Mouse (Mus musculus) midbrain, embryonic 14.5 days (tissue): ENCODE data around the gene Psmd6. TPM values are rescaled to one million over a fixed set of nuclear protein-coding genes. Genes with fewer than 3 reads are reported as not detected.
A peak's percentile ranks its signal among the peaks of the same experiment; 100 is the strongest.

Source experiments
- ATAC-seq: fragments of 200-750 bp; cut with Nextera tagmentation; 2 replicates; pipeline ENCODE4 v1.8.0; 2017; ENCODE audit warnings: moderate number of reproducible peaks, moderate library complexity; ENCODE audit not compliant: low FRiP score, low TSS enrichment
- DNase-seq: peaks from one replicate; pipeline ENCODE4 v3.0.0-alpha.2; 2015
- H3K27ac ChIP-seq: fragments of 300-500 bp; sonication (generic); replicated peaks from 2 replicates; pipeline ENCODE4 v1.5.1; 2014; ENCODE audit warnings: mild to moderate bottlenecking, low read depth, low read length, moderate library complexity
- H3K27me3 ChIP-seq: fragments of 300-500 bp; sonication (generic); 2 replicates; pipeline ENCODE4 v1.6.1; 2014; ENCODE audit warnings: low read length, control low read depth, mixed read lengths; ENCODE audit not compliant: control insufficient read depth, insufficient read depth
- H3K36me3 ChIP-seq: fragments of 300-500 bp; sonication (generic); 2 replicates; pipeline ENCODE4 v1.6.1; 2014; ENCODE audit warnings: low read length, control low read depth; ENCODE audit not compliant: control insufficient read depth, insufficient read depth
- H3K4me1 ChIP-seq: fragments of 300-500 bp; sonication (generic); 2 replicates; pipeline ENCODE4 v1.6.1; 2014; ENCODE audit warnings: mild to moderate bottlenecking, antibody characterized with exemption, low read length, control low read depth; ENCODE audit not compliant: control insufficient read depth, insufficient read depth
- H3K4me2 ChIP-seq: fragments of 300-500 bp; sonication (generic); 2 replicates; pipeline ENCODE4 v1.6.1; 2014; ENCODE audit warnings: mild to moderate bottlenecking, low read length, moderate library complexity
- H3K4me3 ChIP-seq: fragments of 300-500 bp; sonication (generic); replicated peaks from 2 replicates; pipeline ENCODE4 v1.5.1; 2014; ENCODE audit warnings: low read depth, low read length
- H3K9ac ChIP-seq: fragments of 300-500 bp; sonication (generic); replicated peaks from 2 replicates; pipeline ENCODE4 v1.6.1; 2014; ENCODE audit warnings: mild to moderate bottlenecking, low read length, moderate library complexity
- H3K9me3 ChIP-seq: fragments of 300-500 bp; sonication (generic); 2 replicates; pipeline ENCODE4 v1.6.1; 2016; ENCODE audit warnings: low read length, control low read depth, mixed read lengths; ENCODE audit not compliant: control insufficient read depth
- WGBS: fragments of 180-500 bp; shearing (Covaris S2); extraction: QIAGEN DNeasy Blood & Tissue Kit; methylation state at CpG from one replicate; pipeline ENCODE4 v1.1.7; 2014; 5-methylcytosine and 5-hydroxymethylcytosine counted together
- polyA plus RNA-seq: library from polyadenylated mRNA; unstranded; fragments of >200 nt; fragmentation: Nextera tagmentation; extraction: Ambion mirVana; gene quantifications from 2 replicates; pipeline ENCODE4 v1.2.1, GENCODE M21; 2014

The Psmd6 gene
- polyA plus RNA-seq = 240 and 278 TPM in 2 replicates

DNA sequence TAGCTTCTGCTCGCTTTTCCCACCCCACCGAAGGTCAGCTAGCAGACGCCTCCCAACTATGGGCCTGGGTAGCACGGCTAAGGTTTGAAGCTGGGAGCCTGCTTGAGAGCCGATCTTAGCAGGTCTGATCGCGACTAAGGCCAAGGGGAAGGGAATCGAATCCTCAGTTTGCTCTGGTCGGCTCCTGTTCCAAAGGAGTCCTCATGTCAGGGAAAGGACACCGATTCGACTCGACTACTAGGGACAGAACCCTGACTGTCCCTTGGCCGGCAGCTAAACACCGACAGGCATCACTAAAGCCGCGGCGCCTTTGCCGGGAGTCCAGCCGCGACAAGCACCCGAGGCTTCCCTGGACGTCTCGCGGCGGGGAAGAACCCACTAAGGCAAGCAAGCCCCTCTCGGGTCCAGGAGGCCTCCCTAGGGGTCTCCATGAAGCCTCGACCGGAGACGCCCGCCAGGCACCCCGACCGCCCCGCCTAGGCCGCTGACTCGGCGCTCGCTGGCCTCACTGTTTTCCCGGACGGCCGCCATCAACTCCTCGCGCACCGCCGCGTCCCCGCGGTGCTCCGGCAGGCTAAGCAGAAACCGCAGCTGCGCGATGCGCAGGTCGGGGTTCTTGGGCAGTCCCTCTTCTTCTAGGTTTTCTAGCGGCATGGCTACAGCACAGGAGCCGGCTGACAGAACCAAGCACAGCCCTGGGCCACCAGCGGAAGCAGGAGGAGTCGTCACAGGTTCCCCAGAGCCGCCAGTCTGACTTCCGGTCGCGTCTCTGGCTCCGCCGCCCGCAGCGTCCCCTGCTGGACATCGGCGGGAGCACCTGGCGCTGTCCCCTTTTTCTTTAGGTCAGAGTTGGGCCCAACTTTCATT, at the start of gene Psmd6:
TSS of gene Psmd6 (minus strand) at position 755 of the 867 bp plus-strand sequence.
- no peaks in the 10 kb centered on the region for H3K27me3 ChIP-seq
- peak; percentile 96 for ATAC-seq
- WGBS = 1% methylated on average over 68 of the region's 68 CpGs
- H3K9ac ChIP-seq = peak within 1 kb of the TSS; percentile 98
- H3K36me3 ChIP-seq = peaks cover 35% of the 10 kb centered on the region
- no peaks in the 10 kb centered on the region for H3K9me3 ChIP-seq
- H3K4me2 ChIP-seq = peak within 1 kb of the TSS; percentile 84
- peaks cover 11% of the 10 kb centered on the region for H3K4me1 ChIP-seq
- H3K4me3 ChIP-seq = peak within 1 kb of the TSS; percentile 97
- peak; percentile 94 for DNase-seq
- peak within 1 kb of the TSS; percentile 85 for H3K27ac ChIP-seq

DNA sequence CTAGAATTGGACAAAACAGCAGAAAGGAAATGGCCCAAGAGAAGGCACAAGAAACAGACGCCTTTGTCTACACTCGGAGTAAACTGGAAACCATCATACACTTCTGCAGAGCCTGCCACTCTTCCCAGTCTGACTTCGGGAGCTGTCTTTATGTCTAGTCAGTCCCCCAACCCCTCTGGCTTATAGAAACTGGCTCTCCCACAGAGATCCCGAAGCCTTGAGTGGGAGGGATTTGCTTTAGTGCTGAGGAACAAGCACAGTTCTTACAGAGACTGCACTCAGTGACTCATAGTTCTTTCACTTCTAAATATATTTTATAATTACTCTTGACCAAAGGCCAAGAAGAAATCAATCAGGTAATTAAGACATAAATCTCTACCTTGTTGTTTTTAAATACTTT, 10.1 kb downstream of the Psmd6 start:
- Histone ChIP-seq H3K9ac (no peak overlapping the region), H3K4me3 (no peak overlapping the region), H3K27me3 (no peaks in the 10 kb centered on the region), H3K4me2 (no peak overlapping the region), H3K27ac (no peak overlapping the region), H3K4me1 (no peaks in the 10 kb centered on the region), H3K9me3 (no peaks in the 10 kb centered on the region), H3K36me3 (peaks cover 69% of the 10 kb centered on the region)
- DNase-seq = no peak
- 85% methylated on average over 4 of the region's 4 CpGs for WGBS
- no peak for ATAC-seq

DNA sequence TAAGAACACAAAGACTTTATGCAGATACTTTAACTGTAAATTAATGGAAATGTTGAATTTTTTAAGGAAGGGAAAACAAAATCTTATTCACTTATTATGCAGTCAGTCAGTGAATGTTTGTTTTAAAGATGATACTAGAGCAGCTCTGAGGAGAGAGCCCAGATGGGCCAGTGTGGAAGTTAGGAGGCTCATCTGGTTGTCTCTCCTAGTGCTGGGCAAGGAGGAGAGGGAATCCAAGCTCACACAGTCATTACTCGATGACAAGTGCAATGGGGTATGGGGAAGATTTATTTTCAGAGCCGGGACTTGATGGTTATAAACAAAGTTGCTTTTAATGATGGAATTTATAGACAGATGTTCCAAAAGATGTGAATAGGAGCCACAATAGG, 15.9 kb downstream of the Psmd6 start:
- ATAC-seq (no peak), DNase-seq (no peak)
- Histone ChIP-seq H3K27me3 (no peaks in the 10 kb centered on the region), H3K4me1 (no peaks in the 10 kb centered on the region), H3K4me2 (no peak overlapping the region), H3K4me3 (no peak overlapping the region), H3K9ac (no peak overlapping the region), H3K36me3 (peaks cover 44% of the 10 kb centered on the region), H3K27ac (no peak overlapping the region), H3K9me3 (no peaks in the 10 kb centered on the region)
- 89% methylated on average over 2 of the region's 2 CpGs for WGBS

DNA sequence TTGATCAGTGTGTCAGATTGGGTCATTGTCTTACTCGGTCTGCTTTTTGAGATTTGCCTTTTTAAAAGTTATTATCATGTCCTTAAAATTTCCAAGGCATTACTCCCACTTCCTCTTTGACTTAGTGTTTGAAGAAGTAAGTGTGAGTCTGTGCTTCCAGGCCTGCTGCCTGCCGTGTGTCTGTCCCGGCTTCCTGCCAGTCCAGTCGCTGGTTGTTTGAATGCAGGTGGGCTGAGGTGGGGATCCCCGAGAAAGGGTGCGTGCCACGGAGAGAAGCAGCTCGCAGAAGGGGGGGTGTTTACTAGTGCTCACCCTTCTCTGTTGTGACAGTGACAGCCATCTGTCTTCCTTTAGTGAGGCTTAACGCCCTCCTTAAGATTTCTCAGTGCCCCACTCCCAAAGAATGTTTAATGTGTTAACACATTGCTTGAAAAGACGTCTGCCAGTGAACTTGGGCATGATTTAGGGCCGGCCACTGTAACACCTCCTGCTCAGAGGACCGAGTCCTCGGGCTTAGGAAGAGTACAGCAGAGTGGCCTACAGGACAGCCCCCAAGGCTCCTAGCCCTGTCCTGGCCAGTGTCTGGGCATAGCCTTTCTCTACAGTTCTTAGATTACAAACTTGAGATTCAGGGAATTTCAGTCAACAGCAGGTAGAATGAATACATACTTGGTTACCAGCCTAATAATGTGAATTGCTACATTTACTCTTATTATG, 16.4 kb downstream of the Psmd6 start:
- Histone ChIP-seq H3K4me2 (no peak overlapping the region), H3K9me3 (no peaks in the 10 kb centered on the region), H3K27me3 (no peaks in the 10 kb centered on the region), H3K27ac (no peak overlapping the region), H3K4me3 (no peak overlapping the region), H3K9ac (no peak overlapping the region), H3K4me1 (no peaks in the 10 kb centered on the region), H3K36me3 (peaks cover 43% of the 10 kb centered on the region)
- DNase-seq (no peak), ATAC-seq (no peak)
- whole genome bisulfite sequencing = 81% methylated on average over 13 of the region's 13 CpGs

DNA sequence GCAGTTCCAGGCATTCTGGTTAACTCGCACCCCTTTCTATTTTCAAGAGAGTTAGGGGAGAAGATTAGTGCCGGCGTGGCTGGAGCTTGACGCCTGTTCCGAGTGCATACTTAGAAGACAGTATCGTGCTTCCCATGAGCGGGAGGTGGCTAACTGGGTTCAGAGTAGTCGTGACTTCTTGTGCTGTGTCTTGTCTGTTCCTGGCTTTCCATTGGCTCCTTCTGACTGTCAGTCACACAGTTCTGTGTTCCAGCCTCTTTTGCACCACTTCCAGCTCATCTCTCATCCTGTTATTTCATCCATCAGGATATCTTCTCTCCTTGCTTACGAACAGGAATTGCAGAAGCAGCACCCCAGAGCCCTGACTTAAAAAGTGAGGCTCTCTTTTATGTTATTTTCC, 19.5 kb downstream of the Psmd6 start:
- WGBS = 96% methylated on average over 9 of the region's 9 CpGs
- Histone ChIP-seq H3K27ac (no peak overlapping the region), H3K9me3 (no peaks in the 10 kb centered on the region), H3K36me3 (peaks cover 39% of the 10 kb centered on the region), H3K4me1 (no peaks in the 10 kb centered on the region), H3K9ac (no peak overlapping the region), H3K4me2 (no peak overlapping the region), H3K4me3 (no peak overlapping the region), H3K27me3 (no peaks in the 10 kb centered on the region)
- no peak for DNase-seq
- ATAC-seq = no peak

DNA sequence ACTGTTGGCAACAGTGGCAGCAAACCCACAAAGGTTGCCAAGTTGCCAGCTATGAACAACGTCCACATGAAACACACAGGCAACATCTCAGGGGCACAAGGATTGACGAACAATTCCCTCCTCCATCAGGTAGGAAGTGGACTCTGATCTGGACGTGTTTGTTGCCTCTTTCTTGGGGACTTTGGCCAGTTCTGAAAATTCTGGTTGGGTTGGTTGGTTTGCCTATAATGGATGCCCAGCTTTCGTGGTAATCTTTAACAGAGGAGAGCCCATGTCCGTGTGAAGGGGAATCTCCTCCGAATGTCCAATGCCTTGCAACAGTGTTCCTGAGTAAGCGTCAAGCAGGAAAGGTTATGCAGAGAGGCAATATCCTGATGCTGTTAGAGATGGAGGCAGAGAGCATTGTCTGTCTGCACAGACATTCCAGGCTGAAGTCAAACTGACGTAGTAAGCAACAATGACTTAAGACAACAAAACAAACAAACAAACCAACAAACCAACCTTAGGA, 20.0 kb downstream of the Psmd6 start:
- 92% methylated on average over 8 of the region's 8 CpGs for WGBS
- H3K27me3 ChIP-seq = no peaks in the 10 kb centered on the region
- H3K4me1 ChIP-seq = no peaks in the 10 kb centered on the region
- H3K27ac ChIP-seq = no peak overlapping the region
- no peak overlapping the region for H3K4me2 ChIP-seq
- DNase-seq = no peak
- H3K9ac ChIP-seq = no peak overlapping the region
- peaks cover 44% of the 10 kb centered on the region for H3K36me3 ChIP-seq
- H3K9me3 ChIP-seq = no peaks in the 10 kb centered on the region
- H3K4me3 ChIP-seq = no peak overlapping the region
- no peak for ATAC-seq

DNA sequence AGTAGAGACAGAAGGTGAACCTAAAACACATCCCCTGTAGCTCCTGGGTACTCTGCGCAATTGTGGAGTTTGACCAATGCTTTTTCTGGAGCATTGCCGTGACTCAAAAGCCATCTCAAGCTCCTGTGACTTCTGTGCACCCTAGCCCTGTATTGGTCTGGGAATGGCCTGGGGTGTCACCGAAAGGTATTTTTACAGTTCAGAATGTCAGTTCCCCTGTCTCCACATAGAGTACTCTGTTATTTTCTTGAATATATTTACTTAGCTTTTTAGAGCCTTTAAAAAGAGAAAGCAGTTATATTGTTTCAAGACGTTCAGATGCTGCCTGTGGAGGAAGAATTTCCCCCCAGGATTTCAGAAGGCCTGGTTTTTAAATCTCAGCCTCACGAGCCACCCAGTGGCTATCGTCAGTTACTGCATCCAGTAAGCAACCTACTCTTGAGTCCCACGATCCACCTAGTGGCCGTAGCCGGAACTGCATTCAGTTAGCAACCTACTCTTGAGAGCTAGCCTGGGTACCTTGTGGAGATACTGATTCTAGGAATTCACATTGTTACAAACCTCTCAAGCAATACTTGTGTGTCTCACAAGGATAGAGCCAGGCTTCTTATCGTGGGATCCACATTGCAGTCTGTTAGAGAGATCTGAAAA, 22.3 kb downstream of the Psmd6 start:
- Histone ChIP-seq H3K27ac (no peak overlapping the region), H3K36me3 (peaks cover 39% of the 10 kb centered on the region), H3K9me3 (no peaks in the 10 kb centered on the region), H3K4me2 (no peak overlapping the region), H3K27me3 (no peaks in the 10 kb centered on the region), H3K4me3 (no peak overlapping the region), H3K9ac (no peak overlapping the region), H3K4me1 (no peaks in the 10 kb centered on the region)
- ATAC-seq (peak; percentile 62), DNase-seq (peak; percentile 97)
- 28% methylated on average over 10 of the region's 10 CpGs for WGBS

DNA sequence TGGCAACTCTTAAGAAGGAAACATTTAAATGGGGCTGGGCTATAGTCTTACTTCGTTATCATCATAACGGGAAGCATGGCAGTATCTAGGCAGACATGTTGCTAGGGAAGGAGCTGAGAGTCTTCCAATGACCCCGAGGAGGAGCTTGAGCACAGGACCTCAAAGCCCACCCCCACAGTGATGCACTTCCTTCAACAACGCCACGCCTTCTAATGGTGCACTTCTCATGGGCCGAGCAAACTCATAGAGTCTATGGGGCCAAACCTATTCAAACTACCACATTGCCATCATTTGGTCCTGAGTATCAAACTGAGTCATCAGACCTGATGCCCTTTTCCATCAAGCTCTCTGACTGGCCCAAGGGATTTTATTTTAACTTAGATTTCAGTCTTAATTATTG, 30.2 kb downstream of the Psmd6 start:
- 94% methylated on average over 6 of the region's 6 CpGs for WGBS
- Histone ChIP-seq H3K27me3 (no peaks in the 10 kb centered on the region), H3K27ac (no peak overlapping the region), H3K36me3 (peaks cover 25% of the 10 kb centered on the region), H3K4me2 (no peak overlapping the region), H3K4me1 (no peaks in the 10 kb centered on the region), H3K4me3 (no peak overlapping the region), H3K9me3 (no peaks in the 10 kb centered on the region), H3K9ac (no peak overlapping the region)
- DNase-seq (no peak), ATAC-seq (no peak)
